Mouse (Mus musculus): ENCODE results near the gene Ms4a1. TPM values are rescaled to one million over a fixed set of nuclear protein-coding genes. Genes with fewer than 3 reads are reported as not detected.

Ms4a1 gene
- total and polyA plus RNA-seq, 3 experiments: 0.47 to 1.1 (median 0.73) TPM

DNA sequence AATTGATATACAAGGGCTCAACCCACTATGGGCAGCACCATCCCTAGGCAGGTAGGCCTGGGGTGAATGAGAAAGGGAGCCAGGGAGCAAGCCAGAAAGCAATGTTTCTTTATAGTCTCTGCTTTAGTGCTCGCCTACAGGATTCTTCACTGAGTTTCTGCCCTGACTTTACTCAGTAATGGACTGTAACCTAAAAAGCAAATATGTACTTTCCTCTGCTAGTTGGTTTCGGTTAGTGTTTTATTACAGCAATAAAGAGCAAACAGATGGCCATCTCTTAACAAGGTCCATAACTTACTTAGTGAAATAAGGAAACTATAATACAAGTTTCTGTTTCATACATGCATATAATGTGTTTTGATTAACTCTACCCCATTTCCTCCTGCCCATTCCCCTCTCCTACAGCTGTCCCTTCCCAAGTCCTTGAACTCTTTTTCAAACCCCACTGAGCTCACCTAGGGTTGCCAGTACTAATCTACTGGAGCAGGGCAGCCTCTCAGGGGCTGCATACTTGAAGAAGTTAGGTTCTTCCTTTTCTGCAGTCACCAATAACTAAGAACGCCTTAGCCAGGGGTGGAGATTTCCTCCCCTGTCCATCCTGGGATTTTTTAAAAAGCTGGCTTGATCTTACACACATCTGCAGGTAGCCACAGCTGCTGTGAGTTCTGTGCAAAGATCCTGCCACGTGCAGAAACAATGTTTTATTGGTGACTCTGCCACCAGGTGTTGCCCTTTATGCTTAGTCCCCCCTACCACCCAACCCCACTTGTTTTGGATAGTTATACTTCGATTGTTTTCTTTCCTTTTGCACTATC is 30.9 kb downstream of the Ms4a1 start:
- intact Hi-C loops (cut with DNase I): no loop called here
- DNase-seq: no peak
- 56% methylated on average over 5 of the region's 5 CpGs for WGBS
- H3K9ac ChIP-seq (ENCODE audit: low read depth, low read length): no peak overlapping the region
- no peak overlapping the region for H3K27ac ChIP-seq
- no peaks in the 10 kb centered on the region for H3K79me2 ChIP-seq (replicated peaks; ENCODE audit: control insufficient read depth, insufficient read depth, low read length)
- no peak overlapping the region for H3K4me3 ChIP-seq
- no peaks in the 10 kb centered on the region for H3K27me3 ChIP-seq (ENCODE audit: control insufficient read depth, insufficient read depth, low read length)
- no peaks in the 10 kb centered on the region for H3K4me1 ChIP-seq (ENCODE audit: control insufficient read depth, insufficient read depth, low read length)
- H3K36me3 ChIP-seq (ENCODE audit: control insufficient read depth, insufficient read depth, low read length): no peaks in the 10 kb centered on the region
- no peak for TF ChIP-seq POLR2A (IDR thresholded peaks at IDR 0.05; ENCODE audit: insufficient read depth, low read depth, low read length)
- TF ChIP-seq CTCF (IDR thresholded peaks at IDR 0.05): no peak
- no peak for TF ChIP-seq EP300 (IDR thresholded peaks at IDR 0.05; ENCODE audit: insufficient read depth, low read depth, low read length)

DNA sequence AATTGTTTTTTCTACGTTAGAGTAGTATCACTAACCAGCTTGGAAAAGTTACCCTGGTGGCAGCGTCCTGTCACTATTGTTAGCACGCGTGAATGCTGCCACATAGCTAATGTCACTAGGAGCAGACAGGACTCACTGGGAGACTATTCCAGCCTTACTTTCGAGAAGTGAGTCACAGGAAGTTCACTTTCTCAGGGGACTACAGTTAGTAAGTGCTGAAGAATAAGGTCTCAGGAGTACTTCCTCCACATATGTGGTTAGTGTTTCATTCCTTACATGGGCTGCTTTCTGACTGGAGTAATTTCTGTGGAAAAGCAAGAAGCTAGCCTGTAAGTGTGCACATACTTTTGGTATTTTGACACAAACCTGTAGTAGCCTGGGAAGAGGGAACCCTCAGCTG is 31.8 kb downstream of the Ms4a1 start:
- no peak overlapping the region for H3K9ac ChIP-seq (ENCODE audit: low read depth, low read length)
- no peak for DNase-seq
- H3K27me3 ChIP-seq (ENCODE audit: control insufficient read depth, insufficient read depth, low read length): no peaks in the 10 kb centered on the region
- intact Hi-C loops (cut with DNase I): no loop called here
- no peaks in the 10 kb centered on the region for H3K4me1 ChIP-seq (ENCODE audit: control insufficient read depth, insufficient read depth, low read length)
- 32% methylated on average over 5 of the region's 5 CpGs for WGBS
- no peak overlapping the region for H3K4me3 ChIP-seq
- H3K79me2 ChIP-seq (replicated peaks; ENCODE audit: control insufficient read depth, insufficient read depth, low read length): no peaks in the 10 kb centered on the region
- no peak overlapping the region for H3K27ac ChIP-seq
- no peaks in the 10 kb centered on the region for H3K36me3 ChIP-seq (ENCODE audit: control insufficient read depth, insufficient read depth, low read length)
- TF ChIP-seq POLR2A (IDR thresholded peaks at IDR 0.05; ENCODE audit: insufficient read depth, low read depth, low read length) (no peak), CTCF (IDR thresholded peaks at IDR 0.05) (no peak), EP300 (IDR thresholded peaks at IDR 0.05; ENCODE audit: insufficient read depth, low read depth, low read length) (no peak)

DNA sequence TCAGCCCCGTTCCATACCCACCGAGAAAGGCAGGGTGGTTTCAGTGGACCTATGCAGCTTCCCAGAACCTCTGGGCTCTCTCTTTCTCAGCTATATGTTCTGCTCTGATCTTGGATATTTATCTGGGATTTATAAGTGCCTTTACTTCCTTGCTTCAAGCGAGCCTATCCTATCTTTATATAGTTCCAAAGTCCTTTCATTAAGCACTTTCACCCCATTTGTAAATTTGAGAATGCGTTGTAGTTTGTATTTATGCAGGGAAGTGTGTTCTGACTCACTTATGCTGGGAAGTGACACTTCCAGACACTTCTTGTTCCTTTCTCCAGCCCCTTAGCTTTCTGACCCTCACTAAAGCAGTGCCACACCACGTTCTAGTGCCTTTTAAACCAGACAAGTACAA is 33.7 kb downstream of the Ms4a1 start, which contains the start of gene Ms4a12:
Gene Ms4a12, minus strand, starts transcription at position 101 of the 400 bp plus-strand sequence.
- H3K9ac ChIP-seq (ENCODE audit: low read depth, low read length): no peak within 1 kb of the TSS
- H3K27me3 ChIP-seq (ENCODE audit: control insufficient read depth, insufficient read depth, low read length): no peaks in the 10 kb centered on the region
- no peak within 1 kb of the TSS for H3K4me3 ChIP-seq
- no peak for TF ChIP-seq CTCF (IDR thresholded peaks at IDR 0.05)
- no peak for TF ChIP-seq POLR2A (IDR thresholded peaks at IDR 0.05; ENCODE audit: insufficient read depth, low read depth, low read length)
- TF ChIP-seq EP300 (IDR thresholded peaks at IDR 0.05; ENCODE audit: insufficient read depth, low read depth, low read length): no peak
- no peak for DNase-seq
- intact Hi-C loops (cut with DNase I): no loop called here
- H3K36me3 ChIP-seq (ENCODE audit: control insufficient read depth, insufficient read depth, low read length): no peaks in the 10 kb centered on the region
- no peak within 1 kb of the TSS for H3K27ac ChIP-seq
- H3K79me2 ChIP-seq (replicated peaks; ENCODE audit: control insufficient read depth, insufficient read depth, low read length): no peaks in the 10 kb centered on the region
- WGBS: 53% methylated on average over 5 of the region's 5 CpGs
- no peaks in the 10 kb centered on the region for H3K4me1 ChIP-seq (ENCODE audit: control insufficient read depth, insufficient read depth, low read length)

Other genes with a start within 250 kb of the Ms4a1 start
- gene Ms4a18, start 248.2 kb downstream of the Ms4a1 start, total RNA-seq (2021): not detected
- not detected in 2 replicates for gene Ms4a18, start 248.2 kb downstream of the Ms4a1 start, polyA plus RNA-seq (2012; rRNA removed)
- gene Ms4a8a, start 185.1 kb downstream of the Ms4a1 start, total RNA-seq (2021): 1 to 10 TPM; 2.2 to 2.4 TPM
- gene Ms4a8a, start 185.1 kb downstream of the Ms4a1 start, polyA plus RNA-seq (2012; rRNA removed): 1.1 and 1.7 TPM in 2 replicates
- gene 1700017D01Rik, start 135.4 kb downstream of the Ms4a1 start, total RNA-seq (2021): not detected
- 0.08 and 0.15 TPM in 2 replicates for gene 1700017D01Rik, start 135.4 kb downstream of the Ms4a1 start, polyA plus RNA-seq (2012; rRNA removed)
- gene 1700025F22Rik, start 100.9 kb downstream of the Ms4a1 start, total RNA-seq (2021): not detected
- gene 1700025F22Rik, start 100.9 kb downstream of the Ms4a1 start, polyA plus RNA-seq (2012; rRNA removed): not detected in 2 replicates
- gene Ms4a13, start 69.5 kb downstream of the Ms4a1 start, total RNA-seq (2021): not detected
- not detected in 2 replicates for gene Ms4a13, start 69.5 kb downstream of the Ms4a1 start, polyA plus RNA-seq (2012; rRNA removed)
- not detected for gene Ms4a12, start 33.8 kb downstream of the Ms4a1 start, total RNA-seq (2021)
- not detected in 2 replicates for gene Ms4a12, start 33.8 kb downstream of the Ms4a1 start, polyA plus RNA-seq (2012; rRNA removed)
- not detected for gene Ms4a5, start 17.6 kb upstream of the Ms4a1 start, total RNA-seq (2021)
- not detected in 2 replicates for gene Ms4a5, start 17.6 kb upstream of the Ms4a1 start, polyA plus RNA-seq (2012; rRNA removed)
- gene Ms4a14, start 48.2 kb upstream of the Ms4a1 start, total RNA-seq (2021): not detected
- 0.25 and 0.32 TPM in 2 replicates for gene Ms4a14, start 48.2 kb upstream of the Ms4a1 start, polyA plus RNA-seq (2012; rRNA removed)
- gene Ms4a7, start 69.9 kb upstream of the Ms4a1 start, total RNA-seq (2021): 1 to 10 TPM in 1 of 2 experiments, under 1 TPM in 1; 0.76 to 1.0 TPM
- 2.1 and 2.2 TPM in 2 replicates for gene Ms4a7, start 69.9 kb upstream of the Ms4a1 start, polyA plus RNA-seq (2012; rRNA removed)
- gene Ms4a4a, start 109.3 kb upstream of the Ms4a1 start, total RNA-seq (2021): 1 to 10 TPM; 5.7 to 8.0 TPM
- gene Ms4a4a, start 109.3 kb upstream of the Ms4a1 start, polyA plus RNA-seq (2012; rRNA removed): 0.35 and 1.5 TPM in 2 replicates
- under 1 TPM; 0.77 to 0.84 TPM for gene Ms4a4c, start 138.5 kb upstream of the Ms4a1 start, total RNA-seq (2021)
- gene Ms4a4c, start 138.5 kb upstream of the Ms4a1 start, polyA plus RNA-seq (2012; rRNA removed): 0.18 and 1.2 TPM in 2 replicates
- under 1 TPM; 0.59 to 0.65 TPM for gene Ms4a4b, start 177.3 kb upstream of the Ms4a1 start, total RNA-seq (2021)
- 1.8 and 2.8 TPM in 2 replicates for gene Ms4a4b, start 177.3 kb upstream of the Ms4a1 start, polyA plus RNA-seq (2012; rRNA removed)
- 1 to 10 TPM; 8.1 to 9.1 TPM for gene Ms4a6c, start 203.1 kb upstream of the Ms4a1 start, total RNA-seq (2021)
- gene Ms4a6c, start 203.1 kb upstream of the Ms4a1 start, polyA plus RNA-seq (2012; rRNA removed): 3.9 and 4.0 TPM in 2 replicates
- under 1 TPM in 1 of 2 experiments, not detected in 1; 0.32 TPM for gene Gm8369, start 219.7 kb upstream of the Ms4a1 start, total RNA-seq (2021)
- gene Gm8369, start 219.7 kb upstream of the Ms4a1 start, polyA plus RNA-seq (2012; rRNA removed): 1.4 and 1.7 TPM in 2 replicates